Mouse (Mus musculus) cortical plate, adult 2 months (tissue): Measurements from ENCODE around the gene Zfp93.

Experiments
- CTCF ChIP-seq: fragments of 200-500 bp; IDR thresholded peaks from 2 replicates; pipeline ENCODE4 v1.5.1; 2011; ENCODE audit warnings: mild to moderate bottlenecking, control low read depth, low read length; ENCODE audit not compliant: insufficient read depth; ENCODE audit errors: extremely low read depth
- POLR2A ChIP-seq: fragments of 200-500 bp; IDR thresholded peaks from 2 replicates; pipeline ENCODE4 v1.6.1; 2011; ENCODE audit warnings: mild to moderate bottlenecking, low read length, control low read depth; ENCODE audit not compliant: insufficient read depth; ENCODE audit errors: extremely low read depth

- TF ChIP-seq CTCF (no peak), POLR2A (no peak)
Observed at GRCm38 (mm10) chr7:24315726-24316566, 45.7 kb downstream of the Zfp93 start.
